Mouse (Mus musculus): ENCODE results near the gene Gsx2.

Gsx2 gene

DNA sequence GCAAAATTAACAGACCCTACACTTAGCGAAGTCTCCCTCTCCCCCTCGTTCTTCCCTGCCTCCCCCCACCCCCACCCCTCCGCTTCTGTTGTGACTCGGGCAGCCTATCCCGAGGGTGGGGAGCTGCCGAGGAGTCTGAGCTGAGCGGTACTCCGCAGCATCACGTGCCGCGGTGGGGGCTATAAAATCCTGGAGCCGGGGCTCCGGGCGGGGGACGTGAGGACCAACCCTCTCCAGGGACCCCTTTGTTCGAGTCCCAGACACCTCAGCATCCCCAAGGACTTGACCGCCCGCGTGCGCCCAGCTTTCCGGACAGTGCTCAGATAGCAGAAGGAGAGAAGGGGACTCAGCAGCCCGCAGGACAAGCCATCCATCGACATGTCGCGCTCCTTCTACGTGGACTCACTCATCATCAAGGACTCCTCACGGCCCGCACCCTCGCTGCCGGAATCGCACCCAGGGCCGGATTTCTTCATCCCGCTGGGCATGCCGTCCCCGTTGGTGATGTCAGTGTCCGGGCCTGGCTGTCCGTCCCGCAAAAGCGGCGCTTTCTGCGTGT, at the start of gene Gsx2:
Gsx2 (plus strand) TSS at position 219 of the 559 bp plus-strand sequence.
- in situ Hi-C loops (cut with MboI, MseI) = no loop called here

DNA sequence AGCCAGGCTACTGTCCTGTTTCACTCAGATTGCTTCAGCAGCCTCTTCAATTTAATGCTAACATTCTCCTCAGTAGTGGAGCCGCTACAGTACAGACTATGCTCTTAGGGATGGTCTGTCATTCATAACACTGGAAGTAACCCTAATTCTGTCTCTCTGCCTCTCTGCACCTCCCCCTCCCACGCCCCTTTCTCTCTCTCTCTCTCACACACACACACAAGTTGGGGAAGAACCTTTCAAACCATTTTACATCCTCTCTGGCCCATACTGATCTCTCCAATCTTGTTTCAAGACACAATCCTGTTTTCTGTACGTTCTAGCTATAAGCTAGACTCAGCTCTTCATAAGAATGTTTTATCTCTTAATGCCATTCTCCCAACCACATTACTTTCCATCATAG, 39.9 kb upstream of the Gsx2 start:
- in situ Hi-C loops (cut with MboI, MseI) = no loop called here

DNA sequence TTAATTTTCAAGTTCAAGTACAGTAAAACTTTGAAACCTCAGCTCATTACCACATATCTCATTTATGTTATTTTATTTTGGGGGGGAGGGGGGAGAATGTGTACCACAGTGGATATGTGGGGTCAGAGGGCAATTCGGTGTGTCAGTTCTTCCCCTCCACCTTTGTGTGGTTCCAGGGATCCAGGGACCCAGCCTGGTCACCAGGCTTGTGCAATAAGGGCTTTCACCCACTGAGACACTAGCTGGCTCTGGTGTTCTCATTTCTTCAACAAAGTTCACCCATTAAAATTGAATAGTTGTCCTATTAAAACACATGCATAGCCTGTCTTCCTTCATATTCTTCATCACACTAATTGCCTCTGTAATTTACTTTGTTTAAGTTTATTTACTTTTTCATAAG, 36.1 kb upstream of the Gsx2 start:
- in situ Hi-C loops (cut with MboI, MseI) = no loop called here

DNA sequence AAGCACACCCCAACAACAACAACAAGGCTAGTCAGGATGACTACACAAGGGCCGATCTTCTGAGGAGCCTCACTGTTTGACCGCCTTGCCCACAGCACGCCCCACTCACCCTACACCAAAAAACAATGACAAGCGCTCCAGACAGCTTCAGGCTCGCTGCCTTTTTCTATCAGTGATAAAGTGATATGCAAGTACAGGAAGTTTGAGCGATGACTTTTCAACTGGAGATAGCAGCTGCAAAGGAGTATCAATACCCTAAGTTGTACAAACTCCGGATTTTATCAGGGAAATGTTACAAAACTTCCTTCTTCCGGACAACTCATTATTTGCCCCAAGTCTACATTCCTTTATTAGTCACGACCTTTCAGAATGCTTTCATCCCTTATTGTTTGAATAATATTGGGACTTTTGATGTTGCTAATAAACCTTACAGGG, 32.4 kb upstream of the Gsx2 start:
- in situ Hi-C loops (cut with MboI, MseI) = no loop called here

DNA sequence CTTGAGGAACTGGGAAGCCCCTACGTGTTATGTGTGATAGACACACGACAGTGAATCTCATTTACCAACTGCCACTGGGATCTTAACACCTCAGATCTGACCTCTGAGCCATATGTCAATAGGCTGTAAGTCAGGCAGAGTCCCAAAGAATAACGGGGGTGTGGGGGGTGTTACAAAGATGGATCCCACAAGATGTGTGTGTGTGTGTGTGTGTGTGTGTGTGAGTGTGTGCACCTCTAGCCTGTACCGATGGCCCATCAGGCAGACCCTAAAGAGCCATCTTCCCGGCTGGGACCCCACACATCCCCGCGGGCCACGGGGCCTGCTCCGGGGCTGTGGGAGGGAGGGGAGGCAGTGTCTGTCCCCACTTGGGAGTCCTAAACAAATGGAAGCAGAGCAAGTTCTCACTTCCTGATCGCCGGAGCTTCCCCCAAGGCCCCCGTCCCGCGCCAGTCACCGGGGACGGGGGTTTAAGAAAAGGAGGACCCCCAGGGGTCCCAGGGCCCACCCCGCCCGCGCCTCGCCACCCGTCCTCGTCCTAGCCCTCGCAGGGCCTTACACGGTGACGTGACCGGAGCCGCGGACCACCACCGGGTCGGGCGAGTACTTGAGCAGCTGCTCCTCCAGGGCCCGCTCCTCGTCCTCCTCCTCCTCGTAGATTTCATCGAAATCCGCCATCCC, 31.6 kb upstream of the Gsx2 start:
- in situ Hi-C loops (cut with MboI, MseI) = no loop called here

DNA sequence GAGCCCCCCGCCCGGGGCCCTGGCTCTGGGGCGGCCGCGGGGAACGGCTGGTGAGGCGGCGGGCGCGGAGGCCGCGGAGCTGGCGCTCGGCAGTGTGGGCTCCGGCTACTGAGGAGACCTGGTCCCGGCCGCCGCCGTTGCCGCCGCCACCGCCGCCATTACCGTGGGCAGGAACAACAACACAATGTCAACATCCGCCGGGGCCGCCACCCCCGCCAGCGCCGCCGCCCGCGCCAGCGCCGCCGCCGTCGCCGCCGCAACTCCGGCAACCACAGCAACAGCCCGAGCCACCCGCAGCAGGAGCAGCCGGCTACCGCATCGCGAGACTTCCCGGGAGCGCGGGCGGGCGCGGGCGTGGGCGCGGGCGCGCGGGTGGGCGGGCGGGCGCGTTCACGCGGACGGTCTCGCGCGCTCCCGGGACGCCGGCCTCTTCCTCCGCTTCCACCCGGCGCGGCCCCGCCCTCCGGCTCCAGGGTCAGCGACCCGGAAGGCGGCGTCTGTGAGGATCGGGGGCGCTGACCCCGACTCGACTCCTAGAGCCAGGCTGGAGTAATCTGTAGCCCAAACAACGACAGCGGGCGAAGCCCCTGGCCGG, 31.0 kb upstream of the Gsx2 start, which contains the start of gene Chic2:
Chic2 (minus strand) TSS at position 465 of the 595 bp plus-strand sequence.
- in situ Hi-C loops (cut with MboI, MseI) = no loop called here

DNA sequence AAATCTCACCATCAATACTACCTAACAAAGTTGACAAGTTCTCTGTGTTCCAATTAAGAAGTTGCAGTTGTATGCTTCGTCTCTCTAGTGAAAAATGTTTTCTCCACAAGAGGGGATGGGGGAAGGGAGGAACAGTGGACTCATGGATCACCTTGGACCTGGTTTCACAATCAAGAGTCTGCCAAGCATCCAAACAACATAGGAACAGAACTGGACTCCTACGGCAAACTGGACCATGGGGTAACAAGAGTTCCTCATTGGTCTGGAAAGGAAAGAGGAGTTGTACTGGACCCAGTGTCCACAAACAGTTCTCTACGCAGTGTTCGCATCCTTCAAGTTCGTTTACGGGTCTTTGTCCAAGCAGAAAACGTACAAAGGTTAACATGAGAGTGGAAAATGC, 30.0 kb upstream of the Gsx2 start:
- in situ Hi-C loops (cut with MboI, MseI) = no loop called here

DNA sequence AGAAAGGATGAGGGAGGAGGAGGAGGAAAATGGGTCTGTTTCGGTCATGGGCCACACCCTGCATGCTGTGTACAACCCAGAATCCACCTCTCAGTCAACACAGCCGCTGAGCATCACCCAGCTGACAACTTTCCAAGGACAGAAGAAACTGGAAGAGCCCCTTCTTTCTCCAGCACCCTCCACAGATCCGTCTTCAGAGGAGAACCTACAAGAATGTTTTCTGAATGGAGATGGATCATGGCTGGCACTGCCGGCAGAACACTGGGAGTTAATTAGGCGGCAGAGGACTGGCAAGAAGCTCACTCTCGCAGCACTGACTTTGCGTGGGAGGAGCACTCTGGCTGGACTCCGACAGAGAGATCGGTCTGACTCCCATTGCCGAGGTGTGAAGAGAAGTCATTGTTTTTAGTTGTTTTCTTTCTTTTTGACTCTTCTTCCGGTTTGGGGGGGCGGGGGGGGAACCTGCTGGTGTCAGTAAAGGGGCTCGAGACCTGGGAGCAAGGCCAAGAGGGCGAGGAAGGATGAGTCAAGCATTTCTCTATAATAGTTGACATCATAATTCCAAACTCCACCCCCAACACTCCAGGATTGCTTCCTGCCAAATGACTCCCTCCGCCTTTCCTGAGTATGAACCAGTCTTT, 28.6 kb upstream of the Gsx2 start:
- in situ Hi-C loops (cut with MboI, MseI) = no loop called here

DNA sequence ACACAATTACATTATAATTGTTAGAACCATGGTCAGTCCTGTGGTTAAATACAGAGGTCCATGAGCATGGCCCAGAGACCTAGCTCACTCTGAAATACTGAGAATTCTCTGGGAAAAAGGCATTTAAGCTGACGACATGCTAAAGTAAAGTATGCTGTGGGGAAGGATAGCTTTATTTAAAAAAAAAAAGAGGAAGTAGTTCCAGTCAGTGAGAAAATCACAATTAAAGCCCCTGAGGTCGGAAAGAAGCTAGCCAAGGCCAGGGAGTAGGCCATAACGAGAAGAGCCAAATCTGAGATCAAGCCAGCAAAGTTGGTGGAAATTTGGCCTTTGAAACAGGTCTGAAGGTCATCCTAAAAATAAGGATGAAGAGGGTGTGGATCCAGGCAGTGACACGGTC, 24.3 kb upstream of the Gsx2 start:
- in situ Hi-C loops (cut with MboI, MseI) = loop anchor here (25.0 kb wide), 2 partner anchors 611 to 1564 kb away; partner anchors contain the start of gene Dcun1d4

DNA sequence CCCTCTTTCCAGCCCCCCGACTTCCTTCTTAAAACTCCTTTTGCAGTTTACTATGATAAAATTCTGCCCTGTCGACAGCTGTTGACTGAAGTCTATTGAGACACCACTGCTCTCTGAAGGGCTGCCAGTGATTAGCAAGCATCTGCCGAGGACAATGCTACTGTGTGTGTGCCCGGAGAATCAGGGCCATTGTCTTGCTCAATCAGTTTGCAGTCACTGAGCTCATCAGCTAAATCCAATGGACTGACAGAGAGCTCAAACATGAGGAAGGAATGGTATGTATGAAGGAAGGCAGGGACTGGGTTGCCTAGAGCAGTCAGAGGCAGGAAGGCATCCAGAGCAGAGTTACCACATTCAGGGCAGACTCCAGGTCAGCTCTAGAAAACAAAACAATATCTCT, 12.2 kb upstream of the Gsx2 start:
- in situ Hi-C loops (cut with MboI, MseI) = loop anchor here (25.0 kb wide), 2 partner anchors 599 to 1576 kb away; partner anchors contain the start of gene Dcun1d4

DNA sequence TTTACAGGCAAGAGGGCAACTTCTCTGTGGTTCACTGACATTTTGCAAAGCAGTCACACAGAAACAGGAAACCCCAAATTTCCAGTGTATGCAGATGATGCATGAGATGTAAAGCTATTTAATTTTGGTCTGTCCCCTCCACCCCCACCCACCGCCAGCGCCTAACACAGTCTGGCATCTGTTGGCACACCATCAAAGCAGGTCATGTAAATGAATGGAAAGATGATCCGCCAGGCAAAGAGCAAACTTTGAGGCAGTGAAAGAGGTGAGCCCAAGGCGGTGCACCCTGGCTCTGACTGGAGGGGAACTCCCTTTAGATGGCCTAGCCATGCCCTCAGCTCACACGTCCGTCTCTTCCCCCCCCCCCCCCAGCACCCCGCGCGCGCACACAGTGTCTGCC, 8.7 kb upstream of the Gsx2 start:
- in situ Hi-C loops (cut with MboI, MseI) = loop anchor here (25.0 kb wide), 2 partner anchors 596 to 1579 kb away; partner anchors contain the start of gene Dcun1d4

DNA sequence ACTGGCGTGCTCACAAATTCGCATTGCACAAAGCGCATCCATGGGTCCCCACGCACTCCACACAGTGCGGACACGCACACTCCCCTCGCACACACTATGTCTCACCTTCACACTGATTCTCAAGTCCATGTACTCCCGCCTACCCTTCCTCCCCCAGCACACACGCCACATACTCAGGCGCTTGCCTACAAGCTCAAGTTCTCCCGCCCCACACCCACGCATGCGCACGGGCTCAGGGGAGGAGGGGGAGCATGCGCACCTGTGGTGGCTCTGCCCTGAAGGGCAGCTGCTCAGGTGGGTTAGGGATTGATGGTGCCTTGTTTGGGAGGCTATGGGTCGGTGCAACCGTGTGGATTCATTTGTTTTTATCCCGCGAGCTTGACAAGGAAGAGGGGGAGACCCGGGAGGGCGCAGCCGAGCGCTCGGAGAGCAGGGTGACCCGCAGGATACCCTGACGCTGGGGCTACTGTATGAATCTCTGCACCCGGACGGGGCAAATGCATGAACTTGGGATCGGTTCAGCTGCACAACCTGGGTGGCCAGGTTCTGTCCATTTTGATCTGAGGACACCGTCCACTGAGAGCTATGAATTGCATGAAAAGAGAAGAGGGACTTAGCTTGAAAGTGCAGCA, 8.2 kb upstream of the Gsx2 start:
- in situ Hi-C loops (cut with MboI, MseI) = loop anchor here (25.0 kb wide), 2 partner anchors 595 to 1580 kb away; partner anchors contain the start of gene Dcun1d4

DNA sequence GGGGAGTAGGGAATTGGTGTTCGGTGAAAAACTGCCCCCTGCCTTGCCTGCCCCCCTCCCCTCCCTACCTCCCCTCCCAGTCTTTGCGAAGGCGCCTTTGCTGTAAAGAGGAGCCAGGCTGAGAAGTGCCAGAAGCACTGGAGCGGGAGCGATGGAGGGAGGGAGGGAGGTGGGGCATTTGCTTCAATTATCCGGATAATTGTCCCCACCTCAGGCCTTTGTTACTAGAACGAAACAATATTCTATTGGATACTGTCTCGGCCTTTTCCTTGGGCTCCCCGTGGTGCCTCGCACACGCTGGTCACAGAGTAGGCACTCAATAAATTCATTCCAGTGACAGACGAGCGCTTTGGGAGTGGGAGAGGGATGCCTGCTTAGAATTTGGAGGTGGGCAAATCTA, 5.3 kb upstream of the Gsx2 start:
- in situ Hi-C loops (cut with MboI, MseI) = loop anchor here (25.0 kb wide), 2 partner anchors 592 to 1583 kb away; partner anchors contain the start of gene Dcun1d4

DNA sequence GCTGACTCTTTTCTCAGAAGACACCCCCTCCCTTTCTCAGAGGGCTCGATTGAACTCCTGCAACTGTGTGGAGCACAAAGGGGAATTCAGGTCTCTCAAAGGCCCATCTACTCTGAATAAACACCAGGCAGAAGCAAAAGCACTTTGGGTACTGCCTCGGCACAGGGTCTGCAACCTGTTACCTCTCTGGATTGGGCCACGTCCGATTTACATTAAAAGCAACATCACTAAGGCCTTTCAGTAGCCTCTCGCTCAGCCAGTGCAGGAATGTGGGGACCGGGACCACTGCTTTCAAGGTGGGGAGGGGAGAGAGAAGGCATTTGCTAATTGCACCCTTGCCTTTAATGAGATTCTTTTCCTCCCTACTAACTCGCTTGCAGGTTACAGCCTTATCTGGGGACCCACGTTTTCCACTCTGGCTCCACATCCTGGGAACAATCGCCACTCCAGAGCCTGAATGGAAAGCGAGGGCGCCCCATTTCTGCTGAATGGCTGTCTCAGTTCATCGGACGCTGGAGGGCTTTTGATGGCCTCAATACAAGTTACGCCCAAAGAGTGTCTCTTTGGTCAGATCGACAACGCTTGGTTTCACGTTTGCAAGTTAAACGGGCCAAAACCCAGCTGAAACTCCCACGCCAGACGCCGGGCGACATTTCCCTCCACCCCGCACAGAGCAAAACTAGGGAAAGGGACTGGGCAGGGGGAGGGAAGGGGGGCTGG, 4.6 kb upstream of the Gsx2 start:
- in situ Hi-C loops (cut with MboI, MseI) = loop anchor here (25.0 kb wide), 2 partner anchors 591 to 1584 kb away; partner anchors contain the start of gene Dcun1d4

DNA sequence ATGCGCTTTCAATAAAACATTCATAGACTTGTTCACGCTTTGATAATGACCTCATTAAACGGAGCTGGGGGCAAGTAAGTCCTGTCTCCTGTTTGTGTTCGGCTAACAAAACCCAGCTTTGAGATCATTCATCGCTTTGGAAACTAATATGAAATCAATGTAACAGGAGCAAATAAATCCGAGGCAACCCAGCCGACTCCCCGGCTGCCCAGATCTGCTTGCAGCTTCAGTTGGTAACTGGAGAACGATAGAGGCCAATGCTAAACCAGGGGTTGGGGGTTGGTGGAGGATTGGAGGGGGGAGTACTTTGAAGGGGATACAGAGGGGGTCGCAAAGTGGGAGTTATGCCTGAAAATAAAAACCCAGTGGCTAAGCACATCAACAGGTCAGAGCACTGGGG, 3.5 kb upstream of the Gsx2 start:
- in situ Hi-C loops (cut with MboI, MseI) = loop anchor here (25.0 kb wide), 2 partner anchors 590 to 1585 kb away; partner anchors contain the start of gene Dcun1d4

DNA sequence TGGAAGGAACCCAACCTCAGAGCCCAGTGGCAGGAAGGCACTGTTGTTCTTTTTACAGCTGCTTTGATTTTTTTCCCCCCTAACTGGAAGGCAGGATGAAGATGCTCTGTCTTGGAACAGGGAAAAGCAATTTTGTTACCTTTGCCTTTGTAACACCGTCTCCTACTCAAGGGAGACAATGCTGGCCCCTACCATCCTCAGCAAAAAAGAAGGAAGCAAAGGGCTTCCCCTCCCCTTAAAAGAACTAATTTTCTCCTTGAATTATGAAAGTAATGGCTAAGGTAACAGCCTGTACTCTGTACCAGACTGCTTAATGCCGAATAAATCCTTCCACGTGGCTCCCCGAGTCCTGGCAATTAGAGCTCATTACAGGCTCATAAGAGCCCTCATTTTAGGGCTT, 2.9 kb upstream of the Gsx2 start:
- in situ Hi-C loops (cut with MboI, MseI) = loop anchor here (25.0 kb wide), 2 partner anchors 590 to 1585 kb away; partner anchors contain the start of gene Dcun1d4

DNA sequence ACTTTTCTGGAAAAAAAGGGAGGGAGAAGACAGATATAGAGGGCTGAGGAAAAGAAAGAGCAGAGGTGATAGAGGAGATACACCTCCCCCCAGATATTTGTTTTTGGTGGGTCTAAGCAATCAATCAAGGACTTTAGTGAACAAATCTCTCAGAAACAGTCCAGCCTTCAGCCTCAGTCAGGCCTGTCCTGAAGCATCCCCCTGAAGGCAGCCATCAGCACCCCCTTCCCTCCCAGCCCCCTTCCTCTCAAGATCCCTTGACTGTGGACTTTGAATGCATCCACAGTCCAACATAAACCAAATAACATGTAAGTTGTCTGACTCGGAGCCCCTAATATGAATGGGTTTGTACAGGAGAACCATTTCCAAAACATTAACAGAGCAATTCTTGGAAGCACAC, 2.2 kb upstream of the Gsx2 start:
- in situ Hi-C loops (cut with MboI, MseI) = loop anchor here (25.0 kb wide), 2 partner anchors 589 to 1586 kb away; partner anchors contain the start of gene Dcun1d4

DNA sequence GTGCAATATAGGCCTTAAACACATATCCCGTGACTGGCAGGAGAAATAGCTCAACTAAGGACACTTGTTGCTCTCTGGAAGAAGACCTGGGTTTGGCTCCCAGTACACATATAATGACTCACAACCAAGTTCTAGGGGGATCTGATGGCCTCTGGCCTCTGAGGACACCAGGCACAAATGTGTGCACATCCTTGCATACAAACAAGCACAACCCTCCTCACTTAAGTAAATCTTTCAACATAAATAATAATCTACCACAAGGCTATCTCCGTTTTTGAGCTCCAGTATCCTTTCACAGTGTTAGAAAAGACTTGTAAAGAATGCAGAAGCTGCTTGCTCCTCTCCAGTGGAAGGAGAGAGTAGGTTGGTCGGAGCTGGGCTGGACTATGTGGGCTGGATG, 1.7 kb upstream of the Gsx2 start:
- in situ Hi-C loops (cut with MboI, MseI) = loop anchor here (25.0 kb wide), 2 partner anchors 589 to 1586 kb away; partner anchors contain the start of gene Dcun1d4

DNA sequence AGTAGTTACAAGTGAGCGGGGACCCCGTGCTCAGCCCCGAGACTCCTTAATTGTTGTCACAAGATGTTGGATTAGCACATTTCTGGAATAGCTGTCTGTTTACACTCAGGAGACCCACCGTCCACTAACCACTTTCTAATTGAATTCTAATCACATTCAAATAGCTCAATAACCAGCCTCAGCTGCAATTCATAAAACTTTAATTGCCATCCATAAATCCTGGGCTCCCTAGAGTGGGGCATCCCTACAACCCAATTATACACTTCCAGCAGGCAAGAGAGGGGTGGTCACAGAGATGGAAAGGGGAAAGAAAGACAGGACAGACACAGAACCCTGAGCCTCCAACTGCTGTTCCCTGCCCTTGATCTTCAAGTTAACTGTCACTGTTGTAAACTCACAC, 1.3 kb upstream of the Gsx2 start:
- in situ Hi-C loops (cut with MboI, MseI) = loop anchor here (25.0 kb wide), 2 partner anchors 588 to 1587 kb away; partner anchors contain the start of gene Dcun1d4

Measured in regulatory T cell (primary cell).